Mouse (Mus musculus): ENCODE results near the gene Cfap97d2.
"Not testable (repeated sequence)": the region's sequence is repeated elsewhere in the genome, so short reads cannot be mapped to it uniquely, and the experiment has no call there.

Gene Cfap97d2

DNA sequence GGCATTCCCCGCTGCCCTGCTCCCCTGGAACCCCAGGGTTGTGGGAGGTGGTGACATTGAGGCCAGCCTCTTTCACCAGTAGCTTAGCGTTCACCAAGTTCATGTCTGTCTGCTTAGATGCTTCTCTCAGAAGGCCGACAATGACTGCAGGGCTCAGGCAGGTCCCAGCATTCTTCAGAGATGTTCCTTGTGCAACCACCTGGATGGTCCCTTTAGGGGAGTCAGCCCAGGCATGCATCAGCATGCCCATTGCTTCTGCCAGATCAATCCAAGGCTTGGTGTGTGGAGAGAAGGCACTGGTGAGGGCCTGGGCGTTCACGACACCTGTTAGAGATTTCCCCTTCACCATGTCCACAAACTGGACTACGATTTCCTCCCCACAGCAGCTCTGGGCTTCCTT is 40.5 kb downstream of the Cfap97d2 start:
- not testable (repeated sequence) for DNase-seq (ENCODE audit: low spot score)

DNA sequence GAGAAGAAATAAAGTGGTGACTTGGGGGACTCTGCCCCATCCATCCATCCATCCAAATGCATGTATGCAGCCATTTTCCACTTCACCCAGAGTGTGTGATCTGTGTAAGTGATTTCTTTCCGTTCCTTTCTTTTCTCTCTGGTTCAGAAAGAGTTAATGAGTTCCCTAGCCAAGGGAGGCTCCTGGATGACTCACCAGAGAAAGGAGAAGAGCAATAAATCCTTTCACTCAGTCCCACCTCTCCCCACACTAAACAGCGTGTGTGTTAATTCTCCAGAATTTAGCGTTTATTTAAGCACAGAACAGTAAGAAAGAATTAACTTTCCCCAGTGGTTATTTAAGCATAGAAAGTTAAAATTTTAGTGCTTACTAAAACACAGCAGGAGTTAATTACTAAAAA is 41.9 kb downstream of the Cfap97d2 start:
- no peak for DNase-seq (ENCODE audit: low spot score)

DNA sequence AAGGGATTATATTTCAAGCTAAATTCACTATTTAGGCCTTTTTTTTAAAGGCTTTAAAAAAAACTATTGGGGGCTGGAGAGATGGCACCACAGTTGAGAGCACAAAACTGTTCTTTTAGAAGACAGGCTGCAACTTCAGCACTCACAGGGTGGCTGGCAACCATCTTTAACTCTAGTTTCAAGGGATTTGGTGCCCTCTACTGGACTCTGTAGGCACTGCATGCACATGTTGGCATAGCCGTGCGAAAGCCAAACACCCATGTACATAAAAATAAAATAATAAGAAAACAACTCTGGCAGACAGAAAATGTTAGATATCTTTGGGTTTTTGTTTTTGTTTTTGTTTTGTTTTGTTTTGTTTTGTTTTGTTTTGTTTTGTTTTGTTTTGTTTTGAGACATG is 48.0 kb downstream of the Cfap97d2 start:
- peak; percentile 86 for DNase-seq (ENCODE audit: low spot score)

DNA sequence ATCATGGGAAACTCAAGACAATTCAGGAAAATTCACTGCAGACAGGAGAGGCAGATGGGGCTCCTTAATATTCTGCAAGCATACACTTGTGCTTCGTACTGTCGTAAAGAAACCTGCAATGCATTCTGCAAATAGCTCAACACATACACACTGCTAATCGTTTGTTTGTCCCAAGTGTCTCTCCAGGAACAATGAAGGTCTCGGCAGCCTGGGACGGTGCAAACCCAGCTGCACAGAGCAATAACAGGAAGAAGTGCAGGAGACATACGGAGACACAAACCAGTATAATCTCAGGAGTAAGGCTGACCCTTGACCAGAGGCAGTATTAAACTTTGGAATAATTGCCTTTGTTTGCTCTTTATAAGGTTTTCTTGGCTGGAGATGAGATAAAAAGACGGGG is 50.8 kb downstream of the Cfap97d2 start:
- no peak for DNase-seq (ENCODE audit: low spot score)

DNA sequence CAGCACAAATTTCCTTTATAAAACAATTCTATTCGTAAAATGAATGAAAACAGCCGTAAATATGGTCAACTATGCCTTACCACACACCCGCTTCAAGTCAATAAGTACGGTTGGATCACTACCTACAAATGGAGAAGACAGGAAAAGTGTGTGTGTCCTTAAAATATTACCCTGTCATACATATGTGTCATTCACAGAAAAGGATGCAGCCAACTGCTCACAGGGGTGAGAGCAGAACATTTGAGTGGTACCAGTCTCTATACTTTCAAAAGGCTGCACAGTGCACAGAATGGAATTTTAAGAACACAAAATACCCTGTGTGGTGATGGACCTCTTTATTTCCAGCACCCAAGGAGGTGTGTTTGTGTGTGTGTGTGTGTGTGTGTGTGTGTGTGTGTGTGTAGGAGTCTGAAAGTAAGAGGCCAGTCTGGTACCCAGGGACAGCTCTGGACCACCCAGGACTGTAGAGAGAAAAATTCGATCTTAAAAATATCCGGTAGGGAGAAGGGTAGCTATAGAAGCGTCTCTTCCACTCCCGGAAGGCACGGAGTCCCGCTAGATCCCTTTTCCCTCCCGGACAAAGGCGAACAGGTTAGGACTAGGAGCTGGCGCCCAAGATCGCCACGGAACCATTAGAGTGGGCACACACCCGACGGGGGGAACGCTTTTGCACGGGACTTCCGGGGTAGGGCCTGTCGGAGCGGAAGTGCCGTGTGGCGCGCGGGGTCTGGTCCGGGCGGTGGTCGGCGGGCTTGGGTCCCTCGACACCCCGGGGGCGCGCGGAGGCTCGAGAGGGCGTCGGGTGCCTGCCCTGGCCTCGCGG is 51.5 kb downstream of the Cfap97d2 start, which contains the start of gene Cdc16:
TSS of gene Cdc16 (plus strand) at position 695 of the 823 bp plus-strand sequence.
- DNase-seq (ENCODE audit: low spot score), result peak; percentile 90

DNA sequence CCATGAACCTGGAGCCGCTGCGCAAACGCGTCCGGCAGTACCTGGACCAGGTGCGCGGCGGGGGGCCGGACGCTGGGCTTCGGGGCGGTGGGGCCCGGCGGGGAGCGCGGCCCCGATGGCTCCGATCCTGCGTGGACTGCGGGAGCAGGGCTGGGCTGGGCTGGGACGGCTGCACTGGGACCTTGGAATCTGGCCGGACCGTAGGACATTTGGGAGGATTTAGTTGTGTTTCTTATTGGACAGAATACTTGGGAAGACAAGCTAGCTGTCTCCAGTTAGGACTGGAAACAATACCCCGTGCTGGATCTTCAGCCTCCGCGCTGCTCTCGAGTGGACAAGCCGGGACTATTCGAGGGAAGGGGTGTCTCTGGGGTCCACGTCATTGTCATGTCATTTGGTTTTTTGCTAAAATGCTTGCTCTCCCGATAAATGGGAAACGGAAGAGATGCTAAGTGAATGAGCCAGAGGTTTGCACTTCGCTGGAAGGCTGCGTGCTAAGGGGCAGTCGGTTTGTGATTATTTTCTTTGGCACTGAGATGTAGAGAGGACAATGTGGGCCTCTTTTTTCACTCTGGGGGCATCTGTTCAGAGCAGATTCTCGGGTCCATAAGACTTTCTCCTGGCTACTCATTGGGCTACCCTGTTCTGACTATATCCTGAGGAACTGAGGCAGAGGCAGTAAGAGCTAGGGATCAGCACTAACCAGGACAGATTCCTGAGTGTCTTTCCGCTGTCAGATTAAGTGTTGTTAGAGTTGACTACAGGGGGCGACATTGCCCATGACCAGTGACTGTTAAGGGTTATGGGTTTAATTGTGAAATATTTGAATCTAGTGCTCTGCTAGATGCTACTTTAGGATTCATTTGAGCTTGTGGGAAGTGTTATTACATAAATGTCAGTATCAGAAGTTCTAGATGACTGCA is 52.4 kb downstream of the Cfap97d2 start:
- peak; percentile 42 for DNase-seq (ENCODE audit: low spot score)

DNA sequence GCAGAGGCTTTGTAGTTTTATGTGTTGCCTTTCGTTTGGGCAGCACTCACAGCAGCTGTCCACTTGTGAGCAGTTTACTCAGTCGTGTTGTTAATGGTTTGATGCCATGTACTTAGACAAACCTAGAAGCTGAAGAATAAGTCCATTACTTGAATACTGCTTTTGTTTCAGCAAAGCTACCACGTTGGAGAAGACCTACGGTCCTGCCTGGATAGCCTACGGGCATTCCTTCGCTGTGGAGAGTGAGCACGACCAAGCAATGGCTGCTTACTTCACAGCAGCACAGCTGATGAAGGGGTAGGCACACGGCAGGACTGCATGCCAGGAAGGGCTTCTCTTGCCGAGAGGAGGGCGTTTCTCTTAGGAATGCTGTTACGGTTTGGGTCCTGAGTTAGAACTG is 63.5 kb downstream of the Cfap97d2 start:
- no peak for DNase-seq (ENCODE audit: low spot score)

DNA sequence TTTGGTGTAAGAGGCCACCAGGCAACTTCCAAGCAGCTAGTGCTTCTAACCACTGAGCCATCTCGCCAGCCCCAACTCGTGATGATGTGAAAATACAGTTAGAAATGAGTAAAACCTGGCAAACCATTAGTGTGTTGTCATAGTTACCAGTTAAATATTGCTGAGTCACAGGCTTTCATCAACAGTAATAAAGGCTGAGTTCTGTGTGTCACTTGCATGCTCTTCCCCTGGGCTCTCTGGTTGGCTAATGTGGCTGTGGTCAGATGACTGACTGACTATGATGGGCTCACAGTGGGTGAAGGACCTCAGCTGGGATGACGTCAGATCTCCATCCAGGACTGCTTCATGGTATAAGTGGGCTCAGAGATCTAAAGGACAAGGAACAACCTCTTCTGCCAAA is 74.8 kb downstream of the Cfap97d2 start:
- no peak for DNase-seq (ENCODE audit: low spot score)

DNA sequence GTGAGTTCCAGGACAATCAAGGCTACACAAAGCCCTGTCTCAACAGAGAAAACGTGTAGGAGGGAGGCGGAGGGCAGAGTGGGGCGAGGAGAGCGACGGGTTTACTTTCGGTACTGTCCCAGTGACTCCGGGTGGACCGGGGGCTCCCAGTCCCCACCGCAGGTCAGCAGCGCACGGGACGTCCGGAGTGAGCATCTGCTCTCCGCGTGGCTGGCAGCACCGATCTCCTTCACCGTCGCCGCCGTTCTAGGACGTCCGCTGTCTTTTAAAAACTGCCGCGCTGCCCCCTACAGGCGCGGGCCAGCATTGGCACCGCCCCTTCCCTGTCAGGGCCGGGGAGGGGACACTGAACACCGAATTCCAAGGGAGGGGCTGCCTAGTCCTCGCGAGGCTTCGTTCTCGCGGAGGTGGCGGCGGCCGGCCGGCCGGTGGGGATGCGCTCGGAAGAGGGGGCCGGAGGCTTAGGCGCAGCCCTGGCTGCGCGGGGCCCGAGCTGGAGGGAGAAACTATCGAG is 79.6 kb downstream of the Cfap97d2 start, which contains the start of gene Upf3a:
TSS of gene Upf3a (plus strand) at position 366 of the 514 bp plus-strand sequence.
- DNase-seq (ENCODE audit: low spot score), result peak; percentile 91

DNA sequence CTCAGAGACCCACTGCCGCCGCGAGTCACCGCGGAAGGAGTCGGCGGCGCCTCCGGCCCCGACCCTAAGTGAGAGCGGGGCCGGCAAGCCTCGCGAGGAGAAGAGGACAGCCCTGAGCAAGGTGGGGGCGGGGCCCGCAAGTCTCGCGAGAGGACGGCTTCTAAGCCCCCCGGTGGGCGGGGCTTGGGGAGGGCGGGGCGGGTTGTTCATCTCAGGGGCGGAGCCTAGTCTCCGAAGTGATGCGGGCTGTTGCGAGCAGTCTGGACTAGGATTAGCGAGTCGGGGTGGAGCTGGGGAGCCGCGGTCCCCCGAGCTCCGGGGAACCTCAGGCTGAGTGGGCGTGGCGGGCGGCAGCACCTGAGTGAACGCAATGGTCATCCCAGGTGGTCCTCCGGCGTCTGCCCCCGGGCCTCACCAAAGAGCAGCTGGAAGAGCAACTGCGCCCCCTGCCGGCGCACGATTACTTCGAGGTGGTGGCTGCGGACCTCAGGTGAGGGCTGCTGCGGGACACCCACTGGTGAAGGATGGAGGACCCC is 80.1 kb downstream of the Cfap97d2 start:
- DNase-seq (ENCODE audit: low spot score), result peak; percentile 98

DNA sequence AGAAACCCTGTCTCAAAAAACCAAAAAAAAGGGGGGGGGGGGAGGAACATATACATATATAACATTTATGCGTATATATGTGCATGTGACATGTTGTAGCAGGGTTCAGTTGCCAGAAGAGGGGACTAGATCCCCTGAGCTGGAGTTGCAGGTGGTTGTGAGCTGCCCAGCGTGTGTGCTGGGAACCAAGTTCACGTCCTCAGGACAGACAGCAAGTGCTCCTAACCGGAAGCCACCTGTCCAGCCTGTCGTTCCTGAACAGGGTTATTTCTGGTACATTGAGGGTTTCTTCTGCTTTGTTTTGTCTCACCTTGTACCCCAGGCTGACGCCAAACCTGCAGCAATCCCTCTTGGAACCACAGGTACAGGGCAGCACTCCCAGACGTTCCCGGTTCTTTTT is 83.9 kb downstream of the Cfap97d2 start:
- DNase-seq (ENCODE audit: low spot score), result no peak
